Mouse (Mus musculus) urinary bladder, adult 18-20 months (tissue): ENCODE data around the gene Gm6034.
A peak's percentile ranks its signal among the peaks of the same experiment; 100 is the strongest.
"Not testable (repeated sequence)": the region's sequence is repeated elsewhere in the genome, so short reads cannot be mapped to it uniquely, and the experiment has no call there.

Source experiments
- DNase-seq, 2 experiments: peaks; one replicate each; pipeline ENCODE4 v3.0.0; 2022; ENCODE audit warnings: low spot score in 2 of 2, mixed read lengths in 2 of 2

Gene Gm6034

DNA sequence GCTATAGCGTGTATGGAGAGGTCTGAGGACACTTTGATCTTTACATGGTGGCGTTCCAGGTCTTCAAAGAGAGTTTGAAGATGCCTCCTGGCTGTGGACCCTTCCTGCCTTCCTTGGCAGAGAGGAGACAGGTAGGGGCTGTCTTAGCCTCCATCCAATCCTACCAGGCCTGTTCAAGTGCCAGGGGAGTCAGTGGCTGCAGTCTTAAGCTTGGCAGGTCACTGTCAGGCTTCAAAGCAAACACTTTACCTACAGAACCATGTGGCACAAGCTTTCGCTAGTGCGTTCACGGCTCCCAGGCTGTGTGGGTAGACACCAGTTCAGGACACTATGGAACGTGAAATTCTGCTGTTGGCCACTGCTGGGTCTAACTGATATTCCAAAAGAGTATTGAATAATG, 19.8 kb upstream of the Gm6034 start:
- DNase-seq: no peak

DNA sequence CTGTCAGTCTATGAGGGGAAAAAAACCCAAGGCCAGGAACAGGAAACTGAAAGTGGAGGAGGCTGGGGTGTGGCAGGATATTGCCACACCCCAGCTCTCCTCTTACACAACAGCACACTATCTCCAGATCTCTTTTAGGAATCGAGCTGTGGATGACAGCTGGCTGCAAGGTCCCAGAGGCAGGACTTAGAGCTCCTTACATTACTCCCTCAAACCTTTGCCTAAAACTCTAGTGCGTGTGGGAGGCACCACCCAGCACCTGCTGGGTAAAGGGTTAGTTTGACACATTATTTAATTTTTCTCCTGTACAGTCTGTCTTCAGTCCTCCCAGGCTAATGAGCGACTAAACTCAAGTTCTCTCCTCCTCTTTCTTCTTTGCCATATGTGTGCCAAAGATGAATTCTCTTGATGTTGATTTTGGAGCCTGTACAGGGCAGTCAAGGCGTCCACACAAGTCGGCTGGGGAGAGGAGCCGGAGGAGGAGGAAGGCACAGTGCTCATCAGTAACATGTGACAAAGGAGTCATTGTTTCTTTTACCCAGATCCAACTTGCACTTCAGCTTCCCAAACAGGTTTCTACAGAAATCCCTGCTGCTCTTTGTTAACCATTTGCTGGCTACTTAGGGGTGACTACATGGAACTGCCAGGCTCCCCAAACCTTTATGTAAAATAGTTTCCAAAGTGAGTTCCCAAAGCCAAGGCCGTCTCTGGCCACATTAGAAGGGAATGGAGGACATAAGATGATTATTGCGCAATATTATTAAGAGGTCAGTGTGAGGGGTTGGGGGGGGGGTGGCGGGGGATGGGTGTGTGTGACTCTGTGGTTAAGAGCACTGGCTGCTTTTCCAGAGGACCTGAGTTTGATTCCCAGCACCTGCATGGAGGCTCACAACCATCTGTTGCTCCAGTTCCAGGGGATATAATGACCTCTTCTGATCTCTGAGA, 18.8 kb upstream of the Gm6034 start:
- DNase-seq: peak in 1 of 2 experiments; percentile 49

DNA sequence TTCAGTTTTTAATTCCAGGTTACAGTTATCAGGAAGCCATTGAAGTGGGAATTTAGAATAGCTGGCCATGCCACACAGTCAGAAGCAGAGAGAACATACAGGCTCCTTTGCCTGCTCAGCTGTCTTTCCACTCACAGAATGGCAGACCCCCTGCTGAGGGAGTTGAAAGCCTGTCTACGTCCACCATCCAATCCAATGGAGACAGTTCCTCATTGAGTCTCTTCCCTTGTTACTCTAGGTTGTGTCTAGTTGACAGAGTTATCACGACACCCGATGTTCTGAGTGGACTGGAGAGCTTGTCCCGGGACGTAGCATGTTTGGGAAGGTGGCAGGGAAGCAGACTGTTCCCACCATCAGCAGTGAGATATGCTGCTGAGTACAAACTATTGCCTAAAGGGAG, 17.6 kb upstream of the Gm6034 start:
- DNase-seq: no peak

GRCm38 (mm10) chr17:36025901-36026300, 16.9 kb upstream of the Gm6034 start:
- no peak for DNase-seq

DNA sequence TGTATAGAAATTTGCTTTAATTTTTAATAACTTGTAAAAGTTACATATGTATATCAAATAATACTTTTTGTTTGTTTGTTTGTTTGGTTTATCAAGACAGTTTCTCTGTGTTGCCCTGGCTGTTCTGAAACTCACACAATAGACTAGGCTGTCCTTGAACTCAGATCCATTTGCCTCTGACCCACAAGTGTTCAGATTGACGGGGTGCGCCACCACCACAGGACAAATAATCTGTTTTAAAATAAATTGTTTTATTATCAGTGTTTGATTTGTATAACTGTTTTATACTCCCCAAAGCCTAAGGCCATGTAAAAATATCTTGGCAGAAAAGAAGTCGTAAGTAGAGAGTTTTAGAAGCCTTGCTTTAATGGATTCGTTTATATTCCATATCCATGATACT, 15.1 kb upstream of the Gm6034 start:
- DNase-seq: no peak

- no peak for DNase-seq
Measured at GRCm38 (mm10) chr17:36028879-36029619, 13.7 kb upstream of the Gm6034 start.

GRCm38 (mm10) chr17:36030046-36030702, 12.6 kb upstream of the Gm6034 start:
- peak in 1 of 2 experiments; percentile 33 for DNase-seq

DNA sequence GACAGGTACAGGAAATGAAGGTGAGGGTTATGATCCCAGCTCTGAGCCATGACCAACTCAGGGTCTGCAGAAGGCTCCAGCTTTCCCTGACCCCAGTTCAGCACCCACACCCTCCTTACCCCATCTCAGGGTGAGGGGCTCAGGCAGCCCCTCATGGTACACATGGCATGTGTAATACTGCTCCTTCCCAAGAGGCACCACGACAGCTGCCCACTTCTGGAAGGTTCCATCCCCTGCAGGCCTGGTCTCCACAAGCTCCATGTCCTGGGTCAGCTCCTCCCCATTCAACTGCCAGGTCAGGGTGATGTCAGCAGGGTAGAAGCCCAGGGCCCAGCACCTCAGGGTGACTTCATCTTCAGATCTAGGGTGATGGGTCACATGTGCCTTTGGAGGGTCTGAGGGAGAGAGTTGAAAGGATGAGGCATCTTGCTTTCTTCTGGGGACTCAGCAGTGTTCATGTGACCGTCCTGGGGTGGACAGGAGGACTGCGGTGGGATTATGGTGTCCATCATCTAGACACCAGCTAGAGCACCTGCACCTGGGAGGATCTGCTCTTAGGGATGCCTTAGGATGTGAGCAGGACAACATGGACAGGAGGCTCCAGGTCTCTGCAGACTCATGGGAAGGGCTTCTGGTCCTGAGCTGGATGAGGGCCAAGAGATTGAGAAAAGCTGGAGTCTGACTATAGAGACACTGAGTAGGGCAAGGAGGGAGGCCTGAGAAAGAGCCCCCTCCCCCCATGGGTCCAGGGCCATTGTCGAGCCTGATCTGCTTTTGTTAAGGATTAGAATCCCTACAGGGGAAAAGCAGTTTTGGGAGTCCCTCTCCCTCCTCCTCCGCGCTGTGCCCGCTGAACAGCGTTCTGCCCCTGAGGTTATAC, 11.8 kb upstream of the Gm6034 start:
- DNase-seq: not testable (repeated sequence)

- peak; percentile 27 to 69 for DNase-seq
Measured at GRCm38 (mm10) chr17:36031583-36032331, 11.0 kb upstream of the Gm6034 start.

DNA sequence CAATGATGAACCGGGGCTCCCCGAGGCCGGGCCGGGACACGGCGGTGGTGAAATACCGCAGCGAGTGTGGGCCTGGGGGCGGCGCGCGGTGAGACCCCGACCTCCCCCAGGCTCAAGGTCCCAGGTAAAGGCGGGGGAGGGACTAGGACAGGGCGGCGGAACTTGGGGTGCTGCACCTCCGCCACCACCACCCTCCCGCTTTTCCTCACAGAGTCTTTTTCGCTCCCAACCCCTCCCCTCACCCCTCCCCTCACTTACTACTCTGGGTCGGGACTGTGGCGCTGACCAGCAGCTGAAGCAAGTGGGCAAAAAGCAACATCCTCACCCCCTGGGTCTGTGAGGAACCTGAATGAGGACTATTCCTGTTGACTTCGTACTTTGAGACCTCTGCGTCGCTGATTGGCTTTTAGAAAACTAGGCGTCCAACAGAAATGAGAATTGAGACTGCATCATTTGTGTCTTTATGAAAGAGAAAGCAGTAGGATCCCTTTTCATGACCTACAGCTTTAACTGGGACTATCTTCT, 10.3 kb upstream of the Gm6034 start, which contains the start of gene H2-T23:
H2-T23 (minus strand) TSS at position 505 of the 525 bp plus-strand sequence.
- peak; percentile 49 to 55 for DNase-seq

- not testable (repeated sequence) for DNase-seq
Measured at GRCm38 (mm10) chr17:36034524-36034923, 8.2 kb upstream of the Gm6034 start.

- DNase-seq: peak in 1 of 2 experiments; percentile 58
Measured at GRCm38 (mm10) chr17:36035010-36035638, 7.6 kb upstream of the Gm6034 start.

DNA sequence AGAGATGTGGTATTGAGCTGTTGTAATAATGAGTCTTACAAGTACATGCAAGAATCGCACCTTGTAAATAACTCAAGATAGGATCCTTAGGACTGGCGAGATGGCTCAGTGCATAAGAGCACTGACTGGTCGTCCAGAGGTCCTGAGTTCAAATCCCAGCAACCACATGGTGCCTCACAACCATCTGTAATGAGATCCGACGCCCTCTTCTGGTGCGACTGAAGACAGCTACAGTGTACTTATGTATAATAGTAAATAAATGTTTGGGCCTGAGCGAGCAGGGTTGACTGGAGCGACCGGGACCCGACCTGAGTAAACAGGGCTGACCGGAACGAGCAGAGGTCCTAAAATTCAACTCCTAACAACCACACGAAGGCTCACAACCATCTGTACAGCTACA, 6.6 kb upstream of the Gm6034 start:
- not testable (repeated sequence) for DNase-seq

DNA sequence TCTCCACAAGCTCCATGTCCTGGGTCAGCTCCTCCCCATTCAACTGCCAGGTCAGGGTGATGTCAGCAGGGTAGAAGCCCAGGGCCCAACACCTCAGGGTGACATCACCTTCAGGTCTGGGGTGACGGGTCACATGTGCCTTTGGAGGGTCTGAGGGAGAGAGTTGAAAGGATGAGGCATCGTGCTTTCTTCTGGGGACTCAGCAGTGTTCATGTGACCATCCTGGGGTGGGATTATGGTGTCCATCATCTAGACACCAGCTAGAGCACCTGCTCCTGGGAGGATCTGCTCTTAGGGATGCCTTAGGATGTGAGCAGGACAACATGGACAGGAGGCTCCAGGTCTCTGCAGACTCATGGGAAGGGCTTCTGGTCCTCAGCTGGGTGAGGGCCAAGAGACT, 2.2 kb upstream of the Gm6034 start:
- not testable (repeated sequence) for DNase-seq

- not testable (repeated sequence) for DNase-seq
Measured at GRCm38 (mm10) chr17:36042055-36042454, 706 bp upstream of the Gm6034 start.

- no peak for DNase-seq
Measured at GRCm38 (mm10) chr17:36043286-36043685, 525 bp downstream of the Gm6034 start.

DNA sequence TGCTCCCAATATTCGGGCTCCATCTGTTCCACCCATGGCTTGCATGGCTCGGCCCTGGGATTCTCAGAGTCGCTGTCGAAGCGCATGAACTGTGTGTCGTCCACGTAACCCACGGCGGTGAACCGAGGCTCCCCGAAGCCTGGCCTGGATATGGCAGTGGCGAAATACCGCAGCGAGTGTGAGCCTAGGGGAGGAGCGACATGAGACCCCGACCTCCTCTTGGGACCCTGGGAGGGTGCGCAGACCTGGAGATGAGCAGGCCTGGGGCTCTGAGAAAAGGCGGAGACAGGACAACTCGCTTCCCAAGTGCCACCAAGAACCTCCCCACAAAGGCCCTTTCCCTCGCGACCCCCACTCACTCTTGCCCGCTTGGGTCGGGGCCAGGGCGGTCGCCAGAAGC, 15.2 kb downstream of the Gm6034 start:
- DNase-seq: not testable (repeated sequence)

- not testable (repeated sequence) for DNase-seq
Measured at GRCm38 (mm10) chr17:36058362-36058761, 15.6 kb downstream of the Gm6034 start, which contains the start of gene Gm11127. Gene Gm11127 (minus strand): TSS chr17:36058371.

DNA sequence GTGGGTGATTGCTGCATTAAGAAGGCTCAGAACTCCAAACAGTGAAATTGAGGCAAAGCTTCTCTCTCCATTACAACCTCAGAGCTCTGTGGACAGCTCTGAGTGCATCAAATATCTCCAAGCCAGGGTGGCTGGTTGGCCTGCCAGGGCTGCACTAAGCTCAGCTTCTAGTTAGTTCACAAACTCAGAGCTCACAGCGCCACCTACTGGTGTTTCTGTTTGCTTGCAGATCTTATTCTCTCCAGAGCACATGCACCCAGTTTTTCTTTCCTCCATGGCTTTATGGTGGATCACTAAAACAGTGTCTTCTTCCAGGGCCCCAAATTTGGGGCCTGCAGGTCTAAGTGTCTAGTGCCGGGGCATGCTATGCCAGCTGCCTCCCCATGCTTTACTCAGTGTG, 18.1 kb downstream of the Gm6034 start:
- peak; percentile 76 to 81 for DNase-seq
